Mouse (Mus musculus) liver, postnatal 0 days (tissue): ENCODE measurements around the gene Ntrk1.

Experiments used
- CTCF ChIP-seq: sonication (generic); IDR thresholded peaks from 2 replicates; pipeline ENCODE4 v1.5.1; 2016; ENCODE audit warnings: antibody characterized with exemption, low read depth
- EP300 ChIP-seq: IDR thresholded peaks from 2 replicates; pipeline ENCODE4 v1.6.1; 2016; ENCODE audit warnings: antibody characterized with exemption, low read depth, mild to moderate bottlenecking

GRCm38 (mm10) chr3:87812873-87813272 is 17.9 kb upstream of the Ntrk1 start:
- TF ChIP-seq CTCF (no peak), EP300 (no peak)
